40 mouse cellular contexts compared by ENCODE assay signal in genomic region chr8:106559844-106560243, GRCm38 (mm10). TPM values are rescaled to one million over a fixed set of nuclear protein-coding genes. Genes with fewer than 3 reads are reported as not detected.
DNase-seq lines count a peak whose midpoint lies in the region; ATAC-seq and TF ChIP-seq lines count a peak whose summit lies in the region.
"Had no signal": no experiment of that assay in that cellular context is flagged by ENCODE, and none has a peak within 500 bp of the region (broad histone marks: within the 10 kb centered on the region; RNA-seq: fewer than 3 reads in every experiment).

No protein-coding gene starts in this region.

- H3K4me1 ChIP-seq in testis, adult 2 months (ENCODE audit: control insufficient read depth, insufficient read depth, low read length) = peaks cover 21% of the 10 kb centered on the region
- H3K4me1 ChIP-seq in liver, embryonic 13.5 days (replicated peaks) = peaks cover 3% of the 10 kb centered on the region; the same call in 1 of the 2 replicates
- no peaks in the 10 kb centered on the region for H3K4me1 ChIP-seq in forebrain, embryonic 16.5 days (replicated peaks; ENCODE audit: control insufficient read depth, insufficient read depth, low read length)
- H3K4me1 ChIP-seq in lung, adult 2 months (ENCODE audit: control insufficient read depth, insufficient read depth, low read length) = peaks cover 4% of the 10 kb centered on the region; the same call in 1 of the 2 replicates
- H3K4me1 ChIP-seq: forebrain, embryonic 13.5 days; hindbrain, embryonic 15.5 days; midbrain, embryonic 15.5 days had no signal

- no peak overlapping the region for H3K4me2 ChIP-seq in liver, embryonic 13.5 days
- H3K4me2 ChIP-seq in forebrain, embryonic 16.5 days (ENCODE audit: low read length) = no peak overlapping the region
- H3K4me2 ChIP-seq: embryonic facial prominence, embryonic 15.5 days; forebrain, embryonic 13.5 days; hindbrain, embryonic 15.5 days; kidney, embryonic 15.5 days; limb, embryonic 15.5 days; midbrain, embryonic 15.5 days; neural tube, embryonic 15.5 days had no signal

- peak overlapping the region; percentile 94 for H3K27ac ChIP-seq in testis, adult 2 months (ENCODE audit: control insufficient read depth, insufficient read depth, low read depth, low read length)
- no peak overlapping the region for H3K27ac ChIP-seq in liver, embryonic 13.5 days
- H3K27ac ChIP-seq in forebrain, embryonic 16.5 days (ENCODE audit: low read length) = no peak overlapping the region
- H3K27ac ChIP-seq: embryonic facial prominence, embryonic 10.5 days; embryonic facial prominence, embryonic 15.5 days; forebrain, embryonic 13.5 days; hindbrain, embryonic 10.5 days; hindbrain, embryonic 15.5 days; kidney, embryonic 15.5 days; limb, embryonic 10.5 days; limb, embryonic 15.5 days; macrophage; midbrain, embryonic 10.5 days; midbrain, embryonic 15.5 days; neural tube, embryonic 15.5 days had no signal

- H3K27me3 ChIP-seq in testis, adult 2 months (ENCODE audit: control insufficient read depth, insufficient read depth, low read length) = no peaks in the 10 kb centered on the region
- no peaks in the 10 kb centered on the region for H3K27me3 ChIP-seq in liver, embryonic 13.5 days
- H3K27me3 ChIP-seq in forebrain, embryonic 16.5 days (replicated peaks; ENCODE audit: control insufficient read depth, insufficient read depth, low read length) = no peaks in the 10 kb centered on the region
- H3K27me3 ChIP-seq: embryonic facial prominence, embryonic 15.5 days; forebrain, embryonic 13.5 days; hindbrain, embryonic 15.5 days; kidney, embryonic 15.5 days; limb, embryonic 15.5 days; midbrain, embryonic 15.5 days; neural tube, embryonic 15.5 days had no signal

- H3K4me3 ChIP-seq in testis, adult 2 months (ENCODE audit: control insufficient read depth, low read depth, low read length) = peak overlapping the region; percentile 91
- H3K4me3 ChIP-seq in liver, embryonic 13.5 days (replicated peaks) = no peak overlapping the region
- no peak overlapping the region for H3K4me3 ChIP-seq in forebrain, embryonic 16.5 days (replicated peaks; ENCODE audit: low read length)
- no peak overlapping the region for H3K4me3 ChIP-seq in lung, adult 2 months (replicated peaks; ENCODE audit: extremely low read depth, low read depth, low read length)
- H3K4me3 ChIP-seq: embryonic facial prominence, embryonic 10.5 days; embryonic facial prominence, embryonic 15.5 days; forebrain, embryonic 13.5 days; hindbrain, embryonic 10.5 days; hindbrain, embryonic 15.5 days; kidney, embryonic 15.5 days; limb, embryonic 10.5 days; limb, embryonic 15.5 days; midbrain, embryonic 10.5 days; midbrain, embryonic 15.5 days; neural tube, embryonic 15.5 days had no signal

- DNase-seq in testis, postnatal 10 days (ENCODE audit: low spot score) = no peak
- DNase-seq in layer of hippocampus, adult 8-10 months (ENCODE audit: low spot score in 2 of 2) = peak; percentile 38 to 60
- DNase-seq in liver, embryonic 13.5 days = no peak
- DNase-seq in thymus, postnatal 4 days = no peak
- DNase-seq in lung, adult 2 months = no peak
- DNase-seq: adrenal gland, postnatal 25 days; cerebellum, adult 2 months; cerebellum, postnatal 14 days; heart, postnatal 14 days; kidney, adult 11 months; kidney, postnatal 25 days; lung, adult 18-20 months; lung, postnatal 10 days; retina, postnatal 1 day; right cerebral cortex, postnatal 14 days; thymus, postnatal 14 days had no signal

- TF ChIP-seq CTCF in testis, adult 2 months (IDR thresholded peaks at IDR 0.05; ENCODE audit: control insufficient read depth, insufficient read depth, insufficient replicate concordance, low read depth, low read length) = no peak
- no peak for TF ChIP-seq CTCF in lung, adult 2 months (IDR thresholded peaks at IDR 0.05; ENCODE audit: insufficient read depth, low read length)

- no peaks in the 10 kb centered on the region for H3K36me3 ChIP-seq in testis, adult 2 months (ENCODE audit: control insufficient read depth, insufficient read depth, low read length)
- no peaks in the 10 kb centered on the region for H3K36me3 ChIP-seq in liver, embryonic 13.5 days
- H3K36me3 ChIP-seq in forebrain, embryonic 16.5 days (ENCODE audit: control insufficient read depth, insufficient read depth) = no peaks in the 10 kb centered on the region
- H3K36me3 ChIP-seq: hindbrain, embryonic 15.5 days; midbrain, embryonic 10.5 days; midbrain, embryonic 15.5 days had no signal

- 0 out of 2 replicates have a peak, but pooled peaks have one; percentile 31 for ATAC-seq in liver, embryonic 13.5 days (ENCODE audit: low read depth)
- ATAC-seq in forebrain, embryonic 16.5 days = no peak
- ATAC-seq: CD4-positive, CD25-positive, alpha-beta regulatory T cell, adult 4 months; forebrain, embryonic 13.5 days; inflammation-experienced regulatory T-cells, adult 6 months; midbrain, embryonic 15.5 days had no signal

- H3K9ac ChIP-seq in liver, embryonic 13.5 days = no peak overlapping the region
- H3K9ac ChIP-seq in forebrain, embryonic 16.5 days (replicated peaks; ENCODE audit: low read depth, low read length) = no peak overlapping the region
- H3K9ac ChIP-seq: embryonic facial prominence, embryonic 15.5 days; forebrain, embryonic 13.5 days; hindbrain, embryonic 15.5 days; kidney, embryonic 15.5 days; limb, embryonic 15.5 days; midbrain, embryonic 15.5 days; neural tube, embryonic 15.5 days had no signal

- H3K9me3 ChIP-seq in liver, embryonic 13.5 days (replicated peaks) = no peaks in the 10 kb centered on the region
- H3K9me3 ChIP-seq in forebrain, embryonic 16.5 days (ENCODE audit: control insufficient read depth, low read length) = no peaks in the 10 kb centered on the region
- H3K9me3 ChIP-seq: embryonic facial prominence, embryonic 15.5 days; hindbrain, embryonic 15.5 days had no signal

- WGBS in liver, embryonic 13.5 days (ENCODE audit: insufficient replicate concordance) = 38% methylated on average over 9 of the region's 9 CpGs
- 73% methylated on average over 9 of the region's 9 CpGs for WGBS in forebrain, embryonic 16.5 days
- 46% methylated on average over 9 of the region's 9 CpGs for WGBS in lung, adult 2 months

- no peak for TF ChIP-seq POLR2A in testis, adult 2 months (IDR thresholded peaks at IDR 0.05; ENCODE audit: control insufficient read depth, low read depth, low read length)
- TF ChIP-seq POLR2A in lung, adult 2 months (IDR thresholded peaks at IDR 0.05; ENCODE audit: borderline replicate concordance, extremely low read depth, low read depth, low read length) = no peak

RNA-seq across cellular contexts. Expression of gene Gm10073, which starts 13.4 kb away (rescaled TPM):
- polyA plus RNA-seq in testis, adult 2 months (2012; rRNA removed) = 9.7 and 9.8 TPM in 2 replicates
- 100 to 1,000 TPM in 2 of 4 experiments, 10 to 100 TPM in 2; 82.6 to 111 (median 95.6) TPM for total RNA-seq in layer of hippocampus, adult 8-10 months (2022)
- 12.0 and 12.4 TPM in 2 replicates for polyA plus RNA-seq in liver, embryonic 13.5 days (2015; fragmentation: Nextera tagmentation; extraction: Ambion mirVana)
- polyA plus RNA-seq in forebrain, embryonic 16.5 days (2015; fragmentation: Nextera tagmentation; extraction: Ambion mirVana) = 7.9 and 9.2 TPM in 2 replicates
- polyA plus RNA-seq in lung, adult 2 months (2012; rRNA removed) = 21.8 and 38.0 TPM in 2 replicates

RNA-seq across cellular contexts. Expression of gene Cdh1, which starts 43.3 kb away (rescaled TPM):
- 0.48 and 1.9 TPM in 2 replicates for polyA plus RNA-seq in testis, adult 2 months (2012; rRNA removed)
- 1 to 10 TPM; 1.1 to 3.0 (median 1.2) TPM for total RNA-seq in layer of hippocampus, adult 8-10 months (2022)
- 12.1 and 17.3 TPM in 2 replicates for polyA plus RNA-seq in liver, embryonic 13.5 days (2015; fragmentation: Nextera tagmentation; extraction: Ambion mirVana)
- polyA plus RNA-seq in forebrain, embryonic 16.5 days (2015; fragmentation: Nextera tagmentation; extraction: Ambion mirVana) = 3.0 and 4.2 TPM in 2 replicates
- polyA plus RNA-seq in lung, adult 2 months (2012; rRNA removed) = 124 and 140 TPM in 2 replicates

RNA-seq across cellular contexts. Expression of gene Cdh3, which starts 49.2 kb away (rescaled TPM):
- 1.2 and 1.3 TPM in 2 replicates for polyA plus RNA-seq in testis, adult 2 months (2012; rRNA removed)
- under 1 TPM; 0.08 to 0.25 (median 0.20) TPM for total RNA-seq in layer of hippocampus, adult 8-10 months (2022)
- polyA plus RNA-seq in liver, embryonic 13.5 days (2015; fragmentation: Nextera tagmentation; extraction: Ambion mirVana) = 2.5 and 2.8 TPM in 2 replicates
- polyA plus RNA-seq in forebrain, embryonic 16.5 days (2015; fragmentation: Nextera tagmentation; extraction: Ambion mirVana) = 0.91 and 1.2 TPM in 2 replicates
- 1.3 and 2.0 TPM in 2 replicates for polyA plus RNA-seq in lung, adult 2 months (2012; rRNA removed)
- polyA plus RNA-seq: CD4-positive, CD25-positive, alpha-beta regulatory T cell, adult 4 months; inflammation-experienced regulatory T-cells, adult 6 months; macrophage had no signal

RNA-seq across cellular contexts. Expression of gene 6030452D12Rik, which starts 59.5 kb away (rescaled TPM):
- polyA plus RNA-seq in testis, adult 2 months (2012; rRNA removed) = not detected in 2 replicates
- total RNA-seq in layer of hippocampus, adult 8-10 months (2022) = not detected
- not detected in 2 replicates for polyA plus RNA-seq in liver, embryonic 13.5 days (2015; fragmentation: Nextera tagmentation; extraction: Ambion mirVana)
- polyA plus RNA-seq in forebrain, embryonic 16.5 days (2015; fragmentation: Nextera tagmentation; extraction: Ambion mirVana) = not detected in 2 replicates
- not detected in 2 replicates for polyA plus RNA-seq in lung, adult 2 months (2012; rRNA removed)
- total RNA-seq: adrenal gland, adult 18-20 months; adrenal gland, postnatal 25 days; gastrocnemius, adult 8-10 months; heart, postnatal 14 days; layer of hippocampus, postnatal 25 days; left cerebral cortex, postnatal 10 days had no signal
- polyA plus RNA-seq: CD4-positive, CD25-positive, alpha-beta regulatory T cell, adult 4 months; cerebellum, adult 2 months; embryonic facial prominence, embryonic 10.5 days; embryonic facial prominence, embryonic 15.5 days; forebrain, embryonic 13.5 days; gonadal fat pad, adult 2 months; heart, embryonic 14.5 days; hindbrain, embryonic 10.5 days; hindbrain, embryonic 15.5 days; inflammation-experienced regulatory T-cells, adult 6 months; kidney, embryonic 15.5 days; limb, embryonic 10.5 days; limb, embryonic 15.5 days; macrophage; midbrain, embryonic 10.5 days; midbrain, embryonic 15.5 days; neural tube, embryonic 15.5 days; small intestine, adult 2 months; stomach, embryonic 14.5 days had no signal

Comparison
In these comparisons a context has a peak if more than half of its experiments do, and no peak if none do; other contexts are left out.
1. DNase-seq: peak in layer of hippocampus, adult 8-10 months (2 of 2); none in testis, postnatal 10 days (single experiment), liver, embryonic 13.5 days (single experiment), thymus, postnatal 4 days (single experiment) and lung, adult 2 months (single experiment).